Mouse (Mus musculus): ENCODE results near the gene Adssl1.

Gene Adssl1

GRCm38 (mm10) chr12:112626455-112626854 is 6.6 kb downstream of the Adssl1 start:
- DNase-seq = no peak

- DNase-seq = no peak
Observed at GRCm38 (mm10) chr12:112627097-112627881, 7.4 kb downstream of the Adssl1 start.

DNA sequence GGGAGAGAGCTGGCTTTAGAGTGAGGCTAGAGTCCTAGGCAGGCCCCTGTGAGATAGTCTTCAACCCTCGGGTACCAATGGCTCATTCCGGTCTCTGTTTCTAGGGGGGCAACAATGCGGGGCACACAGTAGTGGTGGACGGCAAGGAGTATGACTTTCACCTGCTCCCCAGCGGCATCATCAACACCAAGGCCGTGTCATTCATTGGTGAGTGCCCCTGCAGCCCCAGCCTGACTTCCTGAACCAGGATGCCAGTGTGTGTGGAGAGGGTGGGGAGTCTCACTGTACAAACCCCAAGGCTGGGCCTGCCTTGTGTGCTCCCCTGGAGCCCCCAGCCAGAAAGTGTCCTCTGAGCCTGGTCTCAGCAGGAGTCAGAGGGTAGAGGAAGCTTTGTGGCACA is 8.4 kb downstream of the Adssl1 start:
- DNase-seq = no peak

DNA sequence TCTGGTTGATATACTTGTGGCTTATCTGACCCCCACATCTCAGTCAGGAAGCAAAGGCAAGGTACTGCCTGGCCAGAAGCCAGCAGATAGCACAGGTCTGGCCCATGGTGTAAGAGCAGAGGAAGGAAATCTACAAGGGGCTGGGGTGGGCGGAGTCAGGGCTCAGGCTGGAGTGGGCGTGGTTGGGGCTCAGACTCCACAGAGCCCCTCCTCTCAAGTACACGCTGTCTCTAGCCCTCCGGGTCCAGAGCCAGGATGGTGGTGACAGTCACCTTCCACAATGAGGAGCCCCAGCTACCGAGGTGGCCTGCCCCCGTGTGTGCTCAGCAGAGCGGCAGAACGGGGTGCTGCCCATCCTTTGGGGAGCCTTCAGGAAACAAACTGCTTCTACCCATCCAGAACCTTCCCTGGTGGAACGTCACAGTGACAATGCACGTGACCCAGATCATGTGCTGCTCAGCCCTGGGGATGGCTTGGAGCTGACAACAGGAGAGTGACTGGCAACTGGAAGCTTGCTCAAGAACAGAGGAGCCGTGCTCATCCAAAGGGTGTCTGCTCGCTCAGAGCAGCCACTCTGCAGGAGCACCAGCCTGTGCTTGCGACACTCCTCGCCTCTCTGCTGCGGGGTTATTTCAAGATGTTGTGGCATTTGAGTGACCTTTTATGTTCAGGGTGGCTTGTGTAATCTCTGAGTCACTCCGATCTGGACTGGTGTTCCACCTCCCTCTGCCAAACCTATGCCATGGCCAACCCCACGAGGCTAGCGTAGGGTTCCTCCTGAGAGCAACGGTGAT is 9.3 kb downstream of the Adssl1 start:
- DNase-seq = peak; percentile 84 to 85

GRCm38 (mm10) chr12:112630029-112630428 is 10.2 kb downstream of the Adssl1 start:
- DNase-seq = no peak

DNA sequence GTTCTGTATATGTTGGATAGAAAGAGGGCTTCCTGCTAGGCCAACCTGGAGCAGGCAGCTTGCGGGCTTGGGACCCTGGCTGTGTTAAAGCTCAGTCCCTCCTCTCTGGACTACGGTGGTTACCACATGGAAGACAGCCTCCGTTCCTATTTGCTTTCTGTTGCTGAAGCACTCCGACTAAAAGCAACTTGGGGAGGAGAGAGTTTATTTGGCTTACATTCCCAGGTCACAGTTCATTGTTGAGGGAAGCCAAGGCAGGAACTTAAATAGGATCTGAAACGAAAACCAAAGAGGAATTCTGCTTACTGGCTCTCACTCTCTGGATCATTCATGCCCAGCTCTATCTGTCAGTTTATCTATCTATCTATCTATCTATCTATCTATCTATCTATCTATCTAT is 11.0 kb downstream of the Adssl1 start:
- DNase-seq = no peak

- no peak for DNase-seq
Observed at GRCm38 (mm10) chr12:112631472-112631871, 11.6 kb downstream of the Adssl1 start.

- DNase-seq = peak in 1 of 2 experiments; percentile 54
Observed at GRCm38 (mm10) chr12:112632084-112632777, 12.4 kb downstream of the Adssl1 start.

DNA sequence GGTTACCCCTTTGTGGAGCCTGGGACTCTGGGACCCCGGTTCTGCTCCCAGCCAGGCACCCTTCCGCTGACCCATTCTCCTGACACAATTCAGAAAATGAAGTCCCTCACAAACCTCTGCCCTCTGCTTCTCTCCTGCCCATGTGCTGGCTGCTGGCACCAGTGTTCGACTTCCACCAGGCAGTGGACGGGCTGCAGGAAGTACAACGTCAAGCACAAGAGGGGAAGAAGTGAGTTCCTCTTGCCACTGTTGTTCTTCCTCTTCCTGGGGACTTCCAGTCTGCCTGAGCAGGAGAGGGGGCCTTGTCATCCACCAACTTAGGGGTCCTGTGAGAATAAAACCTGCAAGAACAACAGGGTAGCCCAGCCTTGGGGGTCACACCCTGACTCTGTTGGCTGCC is 13.1 kb downstream of the Adssl1 start:
- DNase-seq = peak; percentile 54 to 55

- peak in 1 of 2 experiments; percentile 38 for DNase-seq
Observed at GRCm38 (mm10) chr12:112633686-112634085, 13.8 kb downstream of the Adssl1 start.

- DNase-seq = no peak
Observed at GRCm38 (mm10) chr12:112639526-112639925, 19.7 kb downstream of the Adssl1 start.

DNA sequence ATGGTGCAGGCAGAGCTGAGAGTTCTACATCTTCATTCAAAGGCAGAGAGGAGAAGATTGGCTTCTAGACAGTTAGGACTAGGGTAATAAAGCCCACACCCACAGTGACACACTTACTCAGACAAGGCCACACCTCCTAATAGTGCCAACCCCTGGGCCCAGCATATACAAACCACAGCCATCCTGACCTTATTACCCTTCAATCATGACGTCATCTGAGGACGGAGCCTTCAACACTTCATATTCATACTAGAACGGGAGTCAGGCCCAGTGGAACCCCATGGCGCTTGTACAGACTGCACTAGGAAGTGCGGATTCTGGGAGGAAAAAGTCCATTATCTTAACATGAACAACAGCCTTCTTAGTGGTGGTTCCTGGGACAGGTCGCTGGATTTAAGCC is 23.3 kb downstream of the Adssl1 start:
- DNase-seq = no peak

DNA sequence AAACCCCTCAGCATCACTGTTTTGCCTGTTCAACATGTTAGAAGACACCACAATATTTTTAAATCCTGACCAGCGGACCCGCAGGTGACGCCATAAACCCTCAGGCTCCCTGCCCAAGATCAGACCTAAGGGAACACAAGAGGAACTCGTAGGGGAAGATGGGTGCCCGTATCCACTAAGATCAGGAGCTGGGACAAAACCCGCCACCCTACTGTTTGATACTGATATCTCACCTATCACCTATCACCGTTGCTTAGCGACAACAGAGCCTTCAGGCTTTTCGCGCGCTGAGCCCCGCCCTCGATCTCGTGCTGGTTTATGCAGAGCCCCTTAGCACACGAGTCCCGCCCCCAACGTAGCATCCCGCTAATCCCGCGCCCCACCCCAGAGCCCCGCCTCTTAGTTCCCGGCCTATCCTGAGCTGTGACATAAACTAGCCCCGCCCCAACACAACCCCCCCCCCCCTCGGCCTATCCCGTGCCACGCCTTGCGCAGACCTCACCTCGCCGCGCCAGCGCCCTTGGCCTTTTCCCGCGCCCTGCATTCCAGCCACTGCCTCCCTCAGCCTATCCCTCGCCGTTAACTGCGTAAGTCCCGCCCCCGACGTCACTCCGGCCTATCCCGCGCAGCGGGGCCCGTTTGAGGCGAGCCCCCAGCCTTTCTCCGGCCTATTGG is 24.5 kb downstream of the Adssl1 start, which contains the start of gene Siva1:
Siva1 (plus strand) TSS at position 500 of the 675 bp plus-strand sequence.
- DNase-seq = peak; percentile 99 to 100

GRCm38 (mm10) chr12:112644855-112645506 is 25.1 kb downstream of the Adssl1 start:
- DNase-seq = peak; percentile 53 to 58

DNA sequence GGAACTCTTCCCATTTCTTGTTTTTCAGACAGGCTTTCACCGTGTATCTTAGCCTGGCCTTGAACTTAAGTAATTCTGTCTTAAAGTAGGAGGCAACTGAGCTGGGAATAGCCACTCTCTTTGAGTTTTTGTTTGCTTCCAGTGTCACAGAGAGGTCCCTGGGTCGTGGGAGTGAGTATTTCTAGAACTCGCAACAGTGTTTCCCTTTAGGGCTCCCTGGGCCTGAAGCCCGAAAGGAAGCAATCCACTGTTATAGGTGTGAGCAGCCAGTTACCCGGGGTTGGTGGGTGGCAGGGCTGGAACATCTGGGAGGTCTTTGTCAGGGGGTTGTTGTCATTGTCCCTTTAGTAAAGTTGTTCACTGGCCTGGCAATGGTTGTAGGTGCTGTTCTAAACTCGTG is 26.3 kb downstream of the Adssl1 start:
- DNase-seq = no peak

GRCm38 (mm10) chr12:112648081-112648480 is 28.2 kb downstream of the Adssl1 start:
- no peak for DNase-seq

- DNase-seq = no peak
Observed at GRCm38 (mm10) chr12:112651778-112652439, 32.1 kb downstream of the Adssl1 start.

- peak; percentile 84 to 90 for DNase-seq
Observed at GRCm38 (mm10) chr12:112653157-112653824, 33.4 kb downstream of the Adssl1 start.

- DNase-seq = no peak
Observed at GRCm38 (mm10) chr12:112654076-112654475, 34.2 kb downstream of the Adssl1 start.

GRCm38 (mm10) chr12:112658619-112659018 is 38.8 kb downstream of the Adssl1 start:
- DNase-seq = peak in 1 of 2 experiments; percentile 63

DNA sequence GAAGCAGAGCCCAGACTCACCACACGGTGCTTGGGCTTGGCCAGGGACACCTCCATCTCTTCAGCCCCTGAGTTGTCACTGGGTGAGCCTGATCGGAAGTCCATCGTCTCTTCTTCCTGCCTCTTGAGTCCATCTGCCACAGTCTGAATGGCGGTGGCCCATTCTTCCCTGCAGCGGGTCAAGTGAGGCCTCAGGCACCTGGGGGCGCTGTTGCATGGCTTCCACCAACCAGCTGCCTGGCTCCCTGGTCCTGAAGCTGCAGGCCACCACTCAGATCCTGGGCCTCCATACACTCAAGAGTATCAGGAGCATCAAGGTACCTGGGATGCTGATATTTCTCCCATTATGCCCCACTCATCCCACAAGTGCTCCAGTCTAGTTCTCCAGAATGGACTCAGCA is 39.3 kb downstream of the Adssl1 start:
- DNase-seq = peak; percentile 80 to 85
